Mouse (Mus musculus) spleen, postnatal 4 days (tissue): ENCODE results near the gene Ptprg.
"Not testable (repeated sequence)": the region's sequence is repeated elsewhere in the genome, so short reads cannot be mapped to it uniquely, and the experiment has no call there.

ENCODE experiments used
- DNase-seq, 2 experiments: peaks; one replicate each; pipeline ENCODE4 v3.0.0; 2022; ENCODE audit warnings: low spot score in 2 of 2

Ptprg gene

GRCm38 (mm10) chr14:11962561-11962960 lies 409.2 kb downstream of the Ptprg start:
- DNase-seq: no peak

GRCm38 (mm10) chr14:11963791-11964190 lies 410.5 kb downstream of the Ptprg start:
- no peak for DNase-seq

DNA sequence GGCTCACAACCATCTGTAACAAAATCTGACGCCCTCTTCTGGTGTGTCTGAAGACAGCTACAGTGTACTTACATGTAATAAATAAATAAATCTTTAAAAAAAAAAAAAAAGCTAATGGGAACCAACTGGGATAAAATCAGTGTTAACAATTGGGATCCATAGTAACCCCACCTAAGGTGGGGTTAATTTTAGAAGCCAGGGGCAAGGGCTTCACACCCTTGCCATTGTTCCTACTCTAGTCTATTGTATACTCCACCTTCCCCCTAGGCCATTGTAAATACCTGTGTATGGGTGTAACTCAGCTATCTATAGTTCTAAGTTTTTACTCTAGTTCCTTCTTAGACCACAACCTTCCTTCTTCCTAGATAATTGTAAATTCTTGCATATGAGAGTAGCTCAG lies 411.0 kb downstream of the Ptprg start:
- not testable (repeated sequence) for DNase-seq

DNA sequence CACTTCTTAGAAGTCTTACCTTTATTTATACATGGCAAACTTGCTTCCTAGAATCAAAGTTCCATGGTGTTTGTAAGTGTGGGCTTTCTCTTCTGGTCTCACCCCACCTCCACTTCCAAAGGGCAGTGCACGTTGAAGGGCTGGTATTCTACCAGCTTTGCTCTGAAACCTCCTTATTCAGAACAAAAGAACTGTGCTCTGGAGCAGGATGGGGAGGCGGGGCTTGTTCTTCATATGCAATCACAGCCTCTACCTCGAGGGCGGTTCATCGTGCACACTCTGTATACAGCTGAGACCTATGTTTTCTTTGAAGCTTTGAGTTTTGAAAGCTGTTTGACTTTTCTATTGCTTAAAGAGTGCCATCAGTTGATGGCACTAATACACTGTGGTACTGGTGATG lies 412.5 kb downstream of the Ptprg start:
- DNase-seq: no peak

- DNase-seq: no peak
Observed at GRCm38 (mm10) chr14:11981764-11982163, 428.4 kb downstream of the Ptprg start.

DNA sequence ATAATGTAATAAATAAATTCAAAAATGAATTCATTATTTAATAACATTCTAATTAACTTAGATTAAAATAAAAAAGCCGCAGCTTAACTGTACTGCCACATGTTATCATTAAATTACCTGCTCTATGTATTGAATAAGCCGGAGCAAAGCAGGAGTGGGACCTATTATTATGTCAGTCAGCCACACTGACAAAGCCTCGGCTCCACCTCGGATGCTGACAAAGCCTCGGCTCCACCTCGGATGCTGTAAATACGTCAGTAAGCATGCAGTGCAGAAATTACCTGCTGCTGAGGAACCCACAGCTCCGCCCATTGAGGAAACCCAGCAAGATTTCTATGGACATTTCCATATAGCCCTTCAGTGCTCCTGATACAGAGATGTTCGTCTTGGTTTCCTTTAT lies 429.7 kb downstream of the Ptprg start:
- DNase-seq: no peak

GRCm38 (mm10) chr14:11984086-11984485 lies 430.8 kb downstream of the Ptprg start:
- DNase-seq: no peak

GRCm38 (mm10) chr14:11988975-11989374 lies 435.6 kb downstream of the Ptprg start:
- no peak for DNase-seq

DNA sequence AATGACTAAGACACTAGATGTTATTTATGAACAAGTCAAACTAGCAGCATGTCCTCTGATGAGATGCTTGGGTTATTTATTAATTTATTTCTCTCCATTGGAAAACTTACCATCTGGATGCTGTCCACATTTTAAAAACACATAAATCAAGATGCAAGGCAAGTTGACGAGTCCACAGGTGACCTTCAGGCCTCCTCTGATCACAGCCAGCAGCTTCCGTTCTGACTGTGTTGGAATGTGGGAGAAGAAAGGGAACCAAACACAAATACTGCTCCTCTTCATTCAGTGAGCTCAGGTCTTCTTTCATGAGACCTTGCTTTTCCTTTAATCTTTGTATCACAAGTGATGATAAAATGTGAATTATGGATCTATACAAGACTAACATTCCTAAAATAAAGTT lies 437.8 kb downstream of the Ptprg start:
- no peak for DNase-seq

DNA sequence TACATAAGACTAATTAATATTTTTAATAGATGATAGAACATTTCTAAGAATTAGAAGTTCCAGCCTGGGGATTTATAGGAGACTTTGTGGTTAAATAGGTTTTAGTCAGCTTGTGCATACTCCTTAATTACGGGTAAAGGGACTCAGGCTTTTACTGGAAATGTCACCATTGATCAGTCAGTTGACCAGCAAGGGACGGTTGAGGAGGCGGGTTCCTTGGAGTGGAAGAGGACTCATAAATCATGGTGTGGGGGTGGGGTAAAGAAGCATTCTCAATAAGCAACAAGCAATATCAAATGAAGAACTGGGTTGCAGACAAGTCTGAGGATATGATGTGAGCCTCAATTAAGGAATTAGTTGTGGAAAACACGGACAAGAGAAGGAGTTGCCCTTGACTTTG lies 438.8 kb downstream of the Ptprg start:
- DNase-seq: no peak

DNA sequence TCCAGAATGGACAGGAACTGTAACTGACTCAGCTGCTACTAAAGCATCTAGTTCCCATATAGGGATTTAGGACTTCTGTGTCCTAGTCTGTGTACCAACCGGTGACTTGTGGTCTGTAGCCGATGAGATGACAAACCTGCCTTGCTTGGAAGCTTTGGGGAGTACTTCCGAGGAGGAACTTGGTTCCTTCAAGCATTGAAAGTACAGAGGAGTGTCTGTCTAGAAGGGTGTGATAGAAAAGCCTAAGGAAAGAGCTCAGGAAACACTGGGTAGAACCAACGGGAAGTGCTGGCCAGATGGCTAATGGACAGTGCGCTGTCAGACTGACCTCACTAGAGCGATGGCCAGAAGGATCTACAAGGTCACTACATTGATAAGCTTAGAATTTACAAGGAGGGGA lies 439.2 kb downstream of the Ptprg start:
- no peak for DNase-seq

GRCm38 (mm10) chr14:11997555-11997954 lies 444.2 kb downstream of the Ptprg start:
- DNase-seq: no peak

GRCm38 (mm10) chr14:11998464-11998863 lies 445.1 kb downstream of the Ptprg start:
- no peak for DNase-seq

DNA sequence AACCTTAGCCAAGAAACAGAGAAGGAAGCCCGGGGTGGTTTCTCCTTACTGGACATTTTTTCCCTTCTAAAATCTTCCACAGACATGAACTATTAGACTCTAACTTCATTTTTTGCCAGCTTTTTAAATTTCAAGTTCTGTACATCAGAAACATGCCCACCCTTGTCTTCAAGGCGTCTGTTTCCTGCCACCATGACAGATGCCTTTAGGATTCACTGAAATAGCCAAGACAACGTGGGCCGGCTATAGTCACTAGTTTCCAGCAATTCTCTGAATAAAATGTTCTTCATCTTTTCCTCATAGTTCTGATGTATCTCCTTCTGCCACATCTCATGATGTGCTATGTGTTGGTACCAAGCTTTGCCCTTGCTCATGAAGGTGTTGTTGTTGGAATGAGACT lies 450.7 kb downstream of the Ptprg start:
- DNase-seq: no peak

DNA sequence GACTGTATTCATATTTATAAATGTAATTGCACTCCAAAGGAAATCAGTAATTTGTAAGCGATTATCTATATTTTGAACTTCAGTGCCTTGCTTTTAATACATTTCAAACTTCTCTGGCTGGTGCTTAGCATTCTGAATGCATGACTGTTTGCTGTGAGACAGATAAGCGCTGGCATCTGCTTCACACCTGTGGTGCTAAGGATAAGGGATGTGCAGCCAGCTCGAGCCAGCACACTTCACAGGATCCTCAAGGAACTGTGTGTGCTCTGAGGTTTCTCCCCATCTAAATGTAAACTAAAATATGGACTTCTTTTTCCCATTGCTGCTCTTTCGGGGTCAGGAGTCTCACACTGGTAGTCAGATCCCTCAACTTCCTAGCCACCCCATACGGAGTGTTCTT lies 458.4 kb downstream of the Ptprg start:
- DNase-seq: no peak

GRCm38 (mm10) chr14:12025812-12026728 lies 472.7 kb downstream of the Ptprg start:
- no peak for DNase-seq

DNA sequence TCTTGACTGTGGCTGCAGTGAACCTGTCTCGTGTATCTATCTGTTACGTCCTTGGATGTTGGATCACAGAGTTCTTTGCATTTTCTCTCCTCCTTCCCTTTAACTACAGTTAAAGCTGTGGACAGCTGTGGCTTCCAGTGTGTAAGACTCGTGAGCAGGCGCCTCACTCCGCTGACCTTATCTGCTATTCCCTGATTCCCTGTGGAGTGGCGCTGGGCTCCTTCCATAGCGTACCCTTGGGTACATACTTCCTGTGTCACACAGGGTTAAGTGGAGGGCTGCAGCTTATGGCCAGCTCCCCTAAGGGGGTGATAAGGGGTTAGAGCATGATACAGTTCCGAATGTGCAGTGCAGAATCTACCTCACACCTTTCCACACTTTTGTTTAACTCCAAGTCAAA lies 473.9 kb downstream of the Ptprg start:
- no peak for DNase-seq

GRCm38 (mm10) chr14:12029926-12030325 lies 476.6 kb downstream of the Ptprg start:
- DNase-seq: no peak

- DNase-seq: no peak
Observed at GRCm38 (mm10) chr14:12036530-12037283, 483.4 kb downstream of the Ptprg start.

DNA sequence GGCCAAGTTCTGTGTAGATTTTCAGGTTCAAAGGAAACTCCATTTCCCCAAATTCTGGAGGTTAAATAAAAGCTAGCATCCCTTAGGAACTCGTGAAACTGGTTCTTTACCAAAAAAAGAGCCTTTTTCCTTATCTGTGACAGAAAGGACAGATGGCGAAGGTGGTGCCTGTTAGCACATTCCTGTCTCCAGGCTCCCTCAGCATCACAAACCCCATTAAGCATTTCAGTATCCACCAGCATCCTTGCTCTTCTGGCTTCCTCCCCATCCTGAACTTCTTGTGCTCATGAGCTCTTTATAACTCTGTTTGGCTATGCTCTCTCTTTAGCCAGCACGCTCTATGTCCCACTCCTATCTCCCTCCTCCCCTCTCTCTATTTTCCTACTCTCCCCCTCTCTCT lies 486.4 kb downstream of the Ptprg start:
- no peak for DNase-seq

DNA sequence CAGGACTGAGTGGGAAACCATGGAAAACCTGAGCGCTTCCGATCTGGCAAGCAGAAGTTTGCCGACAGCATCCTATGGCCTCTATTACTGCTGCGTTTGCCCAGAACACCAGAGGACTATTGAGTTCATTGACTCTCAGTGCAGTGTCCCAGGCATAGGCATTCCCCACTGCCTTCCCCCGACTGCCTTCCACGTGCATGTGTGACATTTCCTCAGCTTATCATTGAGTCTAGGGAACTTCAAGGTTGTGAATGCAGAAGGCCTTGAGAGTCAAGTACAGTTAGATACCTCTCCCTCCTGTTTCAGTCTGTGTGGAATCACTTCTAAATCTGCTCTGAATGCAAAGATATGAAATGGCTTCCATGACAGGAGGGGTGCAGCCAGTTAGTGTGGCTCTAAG lies 488.2 kb downstream of the Ptprg start:
- no peak for DNase-seq

- no peak for DNase-seq
Observed at GRCm38 (mm10) chr14:12046226-12046882, 493.0 kb downstream of the Ptprg start.
